Mouse (Mus musculus) kidney, embryonic 16.5 days (tissue): ENCODE results near the gene Prrx1. TPM values are rescaled to one million over a fixed set of nuclear protein-coding genes. Genes with fewer than 3 reads are reported as not detected.

Source experiments
- ATAC-seq: fragments of 200-750 bp; cut with Nextera tagmentation; 2 replicates; pipeline ENCODE4 v1.8.0; 2017; ENCODE audit warnings: moderate TSS enrichment; ENCODE audit not compliant: low FRiP score, low TSS enrichment
- H3K27ac ChIP-seq: fragments of 300-500 bp; sonication (generic); 2 replicates; pipeline ENCODE4 v1.5.1; 2014; ENCODE audit warnings: low read length
- H3K27me3 ChIP-seq: fragments of 300-500 bp; sonication (generic); 2 replicates; pipeline ENCODE4 v1.6.1; 2014; ENCODE audit warnings: low read length, control low read depth, mixed read lengths; ENCODE audit not compliant: insufficient read depth
- H3K36me3 ChIP-seq: fragments of 300-500 bp; sonication (generic); 2 replicates; pipeline ENCODE4 v1.6.1; 2014; ENCODE audit warnings: low read length, control low read depth, mixed read lengths; ENCODE audit not compliant: insufficient read depth
- H3K4me1 ChIP-seq: fragments of 300-500 bp; sonication (generic); 2 replicates; pipeline ENCODE4 v1.6.1; 2014; ENCODE audit warnings: low read length, control low read depth, mixed read lengths; ENCODE audit not compliant: insufficient read depth
- H3K4me2 ChIP-seq: fragments of 300-500 bp; sonication (generic); replicated peaks from 2 replicates; pipeline ENCODE4 v1.6.1; 2014; ENCODE audit warnings: low read depth, low read length
- H3K4me3 ChIP-seq: fragments of 300-500 bp; sonication (generic); 2 replicates; pipeline ENCODE4 v1.5.1; 2014; ENCODE audit warnings: mild to moderate bottlenecking, low read length
- H3K9ac ChIP-seq: fragments of 300-500 bp; sonication (generic); replicated peaks from 2 replicates; pipeline ENCODE4 v1.6.1; 2014; ENCODE audit warnings: low read length
- H3K9me3 ChIP-seq: fragments of 300-500 bp; sonication (generic); 2 replicates; pipeline ENCODE4 v1.6.1; 2016; ENCODE audit warnings: low read length, control low read depth
- WGBS: fragments of 180-500 bp; shearing (Covaris S2); extraction: QIAGEN DNeasy Blood & Tissue Kit; methylation state at CpG from one replicate; pipeline ENCODE4 v1.1.7; 2014; 5-methylcytosine and 5-hydroxymethylcytosine counted together
- polyA plus RNA-seq: library from polyadenylated mRNA; unstranded; fragments of >200 nt; fragmentation: Nextera tagmentation; extraction: Ambion mirVana; gene quantifications from 2 replicates; pipeline ENCODE4 v1.2.1, GENCODE M21; 2015

Prrx1 gene
- polyA plus RNA-seq, 1 experiment from 2014 or later = 7.0 TPM

DNA sequence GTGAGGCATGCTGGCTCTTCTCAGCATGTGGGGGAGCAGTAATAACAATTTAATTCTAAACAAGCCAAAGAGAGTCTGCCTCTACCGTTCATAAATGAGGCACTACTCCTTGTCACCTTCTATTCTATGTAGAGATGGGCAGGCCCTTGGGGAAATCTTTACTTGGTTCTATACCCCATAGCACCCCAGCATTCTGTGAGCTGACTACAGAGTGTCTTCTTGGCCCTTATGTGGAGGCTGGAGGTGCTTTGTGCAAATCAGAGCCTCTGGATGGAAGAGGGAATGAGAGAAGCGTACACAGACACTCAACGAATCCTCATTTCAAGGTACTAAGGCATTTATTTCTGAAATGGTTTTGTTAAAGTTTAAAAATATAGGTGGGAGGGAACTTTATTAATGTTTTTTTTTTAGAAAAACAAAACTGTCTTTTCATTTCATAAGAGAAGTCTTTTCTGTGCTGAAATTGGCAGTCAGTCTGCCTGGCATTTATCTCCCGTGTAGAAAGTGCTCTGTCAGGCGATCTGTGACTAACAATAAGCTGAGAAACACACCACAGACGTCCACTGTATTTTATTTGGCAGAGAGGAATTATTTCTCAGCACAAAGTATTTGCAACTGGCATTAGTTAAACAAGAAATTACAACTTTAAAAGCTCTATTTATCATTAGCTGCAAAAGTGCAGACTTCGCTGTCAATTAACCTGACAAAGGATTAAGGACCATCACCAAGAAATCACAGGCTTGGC is 33.2 kb downstream of the Prrx1 start:
- Histone ChIP-seq H3K9ac (no peak overlapping the region), H3K27ac (no peak overlapping the region), H3K4me1 (0 out of 2 replicates have a peak, but pooled peaks cover 7% of the 10 kb centered on the region), H3K4me3 (no peak overlapping the region), H3K36me3 (no peaks in the 10 kb centered on the region), H3K9me3 (no peaks in the 10 kb centered on the region), H3K27me3 (no peaks in the 10 kb centered on the region), H3K4me2 (no peak overlapping the region)
- ATAC-seq = no peak
- WGBS = 46% methylated on average over 7 of the region's 7 CpGs

GRCm38 (mm10) chr1:163277069-163277468 is 36.4 kb downstream of the Prrx1 start:
- no peak overlapping the region for H3K27ac ChIP-seq
- no peaks in the 10 kb centered on the region for H3K27me3 ChIP-seq
- H3K4me3 ChIP-seq = no peak overlapping the region
- no peak overlapping the region for H3K9ac ChIP-seq
- H3K4me2 ChIP-seq = no peak overlapping the region
- no peak for ATAC-seq
- 76% methylated on average over 7 of the region's 7 CpGs for WGBS
- H3K36me3 ChIP-seq = no peaks in the 10 kb centered on the region
- H3K4me1 ChIP-seq = 0 out of 2 replicates have a peak, but pooled peaks cover 3% of the 10 kb centered on the region
- no peaks in the 10 kb centered on the region for H3K9me3 ChIP-seq

GRCm38 (mm10) chr1:163274919-163275318 is 38.6 kb downstream of the Prrx1 start:
- H3K4me1 ChIP-seq = no peaks in the 10 kb centered on the region
- no peak overlapping the region for H3K27ac ChIP-seq
- H3K4me2 ChIP-seq = no peak overlapping the region
- no peak overlapping the region for H3K4me3 ChIP-seq
- peak; percentile 23; the same call in 1 of the 2 replicates for ATAC-seq
- no peak overlapping the region for H3K9ac ChIP-seq
- no peaks in the 10 kb centered on the region for H3K36me3 ChIP-seq
- no peaks in the 10 kb centered on the region for H3K27me3 ChIP-seq
- WGBS = 28% methylated on average over 3 of the region's 3 CpGs
- H3K9me3 ChIP-seq = no peaks in the 10 kb centered on the region

GRCm38 (mm10) chr1:163273132-163273531 is 40.4 kb downstream of the Prrx1 start:
- H3K4me3 ChIP-seq = no peak overlapping the region
- 77% methylated on average over 3 of the region's 3 CpGs for WGBS

GRCm38 (mm10) chr1:163266853-163267538 is 46.5 kb downstream of the Prrx1 start:
- Histone ChIP-seq H3K4me1 (no peaks in the 10 kb centered on the region), H3K4me3 (no peak overlapping the region), H3K9ac (no peak overlapping the region), H3K4me2 (no peak overlapping the region), H3K27me3 (no peaks in the 10 kb centered on the region), H3K9me3 (no peaks in the 10 kb centered on the region), H3K36me3 (no peaks in the 10 kb centered on the region), H3K27ac (no peak overlapping the region)
- WGBS = 70% methylated on average over 8 of the region's 8 CpGs
- no peak for ATAC-seq

More at GRCm38 (mm10) chr1:163273132-163273531, 40.4 kb downstream of the Prrx1 start:
- ATAC-seq = no peak
- no peak overlapping the region for H3K9ac ChIP-seq
- no peaks in the 10 kb centered on the region for H3K27me3 ChIP-seq
- no peaks in the 10 kb centered on the region for H3K36me3 ChIP-seq
- no peaks in the 10 kb centered on the region for H3K9me3 ChIP-seq
- H3K27ac ChIP-seq = no peak overlapping the region
- no peaks in the 10 kb centered on the region for H3K4me1 ChIP-seq
- H3K4me2 ChIP-seq = no peak overlapping the region

DNA sequence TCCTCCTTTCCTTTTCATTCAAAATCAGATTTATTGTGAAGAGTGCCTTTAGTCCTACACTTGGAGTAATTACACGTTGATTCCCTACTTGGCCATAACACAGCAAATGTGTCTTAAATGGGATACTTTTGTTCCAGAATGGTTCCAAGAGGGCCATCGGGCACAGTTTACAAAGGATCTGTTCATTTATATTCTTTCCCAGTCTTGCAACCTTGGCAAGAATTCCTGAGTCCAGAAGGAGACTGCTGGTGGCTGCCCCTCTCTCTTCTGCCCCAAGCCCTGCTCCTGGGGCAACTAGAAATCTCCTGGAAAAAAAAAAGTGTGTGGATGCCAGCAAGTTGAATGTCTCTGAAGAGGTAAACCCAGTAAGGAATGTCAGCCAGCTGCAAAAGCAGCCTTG is 56.2 kb downstream of the Prrx1 start:
- no peaks in the 10 kb centered on the region for H3K36me3 ChIP-seq
- H3K27ac ChIP-seq = no peak overlapping the region
- no peak overlapping the region for H3K9ac ChIP-seq
- WGBS = 81% methylated on average over 2 of the region's 2 CpGs
- no peaks in the 10 kb centered on the region for H3K4me1 ChIP-seq
- H3K9me3 ChIP-seq = no peaks in the 10 kb centered on the region
- H3K4me2 ChIP-seq = no peak overlapping the region
- H3K4me3 ChIP-seq = no peak overlapping the region
- ATAC-seq = no peak
- H3K27me3 ChIP-seq = no peaks in the 10 kb centered on the region

GRCm38 (mm10) chr1:163255884-163256283 is 57.6 kb downstream of the Prrx1 start:
- no peak overlapping the region for H3K4me2 ChIP-seq
- no peak overlapping the region for H3K4me3 ChIP-seq
- no peaks in the 10 kb centered on the region for H3K9me3 ChIP-seq
- H3K36me3 ChIP-seq = no peaks in the 10 kb centered on the region
- WGBS = 90% methylated on average over 2 of the region's 2 CpGs
- ATAC-seq = no peak
- H3K27me3 ChIP-seq = no peaks in the 10 kb centered on the region
- H3K4me1 ChIP-seq = no peaks in the 10 kb centered on the region
- H3K9ac ChIP-seq = no peak overlapping the region
- H3K27ac ChIP-seq = no peak overlapping the region

DNA sequence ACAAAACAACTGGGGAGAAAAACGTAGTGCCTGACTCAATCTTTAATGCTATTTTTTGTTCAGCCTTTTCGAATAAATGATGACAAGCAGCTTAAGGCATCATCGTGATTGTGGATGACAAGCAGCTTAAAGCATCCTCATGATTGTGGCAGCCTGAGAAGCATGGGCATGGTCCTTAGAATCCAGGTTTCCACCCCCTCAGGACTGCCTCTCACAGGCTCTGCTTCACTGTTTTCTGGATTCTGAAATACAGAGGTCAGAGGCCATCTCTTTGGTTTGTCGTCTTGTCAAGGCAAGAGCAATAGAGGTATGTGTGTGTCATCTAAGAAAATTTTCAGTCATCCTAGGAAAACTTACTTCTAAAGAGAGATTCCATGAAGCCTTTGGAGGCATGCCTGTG is 60.7 kb downstream of the Prrx1 start:
- H3K27ac ChIP-seq = no peak overlapping the region
- no peak overlapping the region for H3K9ac ChIP-seq
- H3K36me3 ChIP-seq = no peaks in the 10 kb centered on the region
- H3K4me3 ChIP-seq = no peak overlapping the region
- H3K4me2 ChIP-seq = no peak overlapping the region
- 75% methylated on average over 4 of the region's 4 CpGs for WGBS
- no peaks in the 10 kb centered on the region for H3K27me3 ChIP-seq
- H3K9me3 ChIP-seq = no peaks in the 10 kb centered on the region
- H3K4me1 ChIP-seq = no peaks in the 10 kb centered on the region
- ATAC-seq = no peak

DNA sequence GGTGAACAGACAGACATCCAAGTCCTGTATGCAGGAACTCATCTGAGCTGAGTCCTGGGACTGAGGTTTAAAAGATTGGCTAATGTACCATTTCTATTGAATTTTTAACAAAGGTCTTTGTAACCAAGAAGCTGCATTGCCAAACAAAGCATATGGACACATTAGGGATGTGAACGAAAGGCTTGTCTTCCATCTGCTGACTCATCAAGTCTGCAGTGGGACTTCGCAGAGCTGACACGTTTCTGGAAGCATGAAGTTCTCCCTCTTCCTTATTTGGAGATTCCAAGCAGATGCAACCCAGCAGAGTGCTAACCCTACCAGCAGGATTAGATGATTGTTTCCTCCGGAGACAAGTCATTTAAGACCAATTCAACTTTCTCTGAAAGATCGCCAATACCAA is 61.2 kb downstream of the Prrx1 start:
- Histone ChIP-seq H3K4me3 (no peak overlapping the region), H3K9ac (no peak overlapping the region)
- WGBS = 69% methylated on average over 5 of the region's 5 CpGs

DNA sequence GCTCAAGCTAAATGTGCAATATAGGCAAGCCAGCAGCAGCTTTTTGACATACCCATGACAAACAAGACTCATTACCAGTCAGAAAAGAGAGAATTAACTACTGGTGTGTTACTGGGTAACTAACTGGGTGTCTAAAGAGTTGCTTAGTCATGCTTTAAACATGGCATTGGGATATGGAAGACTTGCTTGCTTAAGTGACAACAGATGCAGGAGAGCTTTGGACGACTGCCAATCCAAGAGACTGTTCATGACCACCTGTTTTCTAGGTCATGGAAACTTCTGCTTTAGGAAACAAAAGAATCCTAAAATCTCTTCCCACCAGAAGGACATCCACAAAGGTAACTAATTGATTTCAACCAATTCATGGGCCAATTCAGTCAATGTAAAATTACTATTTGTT is 61.7 kb downstream of the Prrx1 start:
- H3K27me3 ChIP-seq = no peaks in the 10 kb centered on the region
- H3K36me3 ChIP-seq = no peaks in the 10 kb centered on the region
- no peak overlapping the region for H3K27ac ChIP-seq
- no peak overlapping the region for H3K4me3 ChIP-seq
- no peak overlapping the region for H3K9ac ChIP-seq
- H3K4me1 ChIP-seq = no peaks in the 10 kb centered on the region
- WGBS = 79% methylated on average over 1 of the region's 1 CpGs
- ATAC-seq = no peak
- H3K9me3 ChIP-seq = no peaks in the 10 kb centered on the region
- no peak overlapping the region for H3K4me2 ChIP-seq

More for the DNA sequence above, 61.2 kb downstream of the Prrx1 start:
- Histone ChIP-seq H3K36me3 (no peaks in the 10 kb centered on the region), H3K4me1 (no peaks in the 10 kb centered on the region), H3K4me2 (no peak overlapping the region), H3K9me3 (no peaks in the 10 kb centered on the region), H3K27ac (no peak overlapping the region), H3K27me3 (no peaks in the 10 kb centered on the region)
- ATAC-seq = no peak
